Mouse (Mus musculus): ENCODE measurements around the gene Mfap5. TPM values are rescaled to one million over a fixed set of nuclear protein-coding genes. Genes with fewer than 3 reads are reported as not detected.

Gene Mfap5
- polyA plus RNA-seq, 1 experiment from 2014 or later: 1.9 TPM

DNA sequence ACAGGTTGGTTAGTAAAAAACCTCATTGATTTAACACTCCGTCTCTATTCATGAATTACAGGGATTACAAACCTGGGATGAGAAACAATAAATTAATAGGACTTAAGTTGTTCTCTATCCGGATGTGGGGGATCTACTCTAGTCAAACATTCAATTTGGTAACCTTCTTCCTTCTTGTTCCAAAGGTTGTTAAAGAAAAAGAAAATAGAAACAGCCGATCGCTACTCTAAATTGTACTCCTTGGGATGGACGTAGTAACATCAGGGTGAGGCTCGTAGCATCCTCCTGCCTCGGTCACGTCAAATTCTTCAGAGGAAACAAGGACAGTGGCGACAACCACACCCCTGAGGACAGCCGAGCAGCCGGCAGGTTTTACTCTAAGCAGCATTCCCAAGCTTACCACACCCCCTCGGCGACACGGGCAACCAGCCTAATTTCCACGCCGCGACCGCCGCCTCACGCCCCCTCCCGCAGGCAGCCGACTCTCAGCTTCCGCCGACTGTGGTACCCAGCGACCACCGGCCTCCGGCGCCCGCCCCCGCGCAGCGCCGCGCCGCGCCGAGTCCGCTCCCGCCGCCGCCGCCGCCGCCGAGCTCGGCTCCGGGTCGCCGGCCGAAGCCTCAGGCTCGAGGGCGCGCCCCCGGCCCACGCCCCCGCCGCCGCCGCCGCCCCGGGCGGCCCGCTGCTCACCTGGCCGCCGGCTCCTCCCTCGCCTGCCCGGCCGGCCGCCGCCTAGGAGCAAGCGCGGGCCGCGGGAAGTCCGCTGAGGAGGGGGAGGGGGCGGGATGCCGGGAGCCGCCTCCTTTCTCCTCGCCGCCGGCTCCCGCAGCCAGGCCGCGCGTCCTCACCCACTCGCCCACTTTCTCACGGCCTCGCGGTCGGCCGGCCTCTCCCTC, 20.0 kb upstream of the Mfap5 start:
- Histone ChIP-seq H3K4me1 (ENCODE audit: control insufficient read depth, insufficient read depth, low read length) (no peaks in the 10 kb centered on the region), H3K9ac (replicated peaks; ENCODE audit: low read length) (peak overlapping the region; percentile 85), H3K4me2 (ENCODE audit: low read depth, low read length) (peak overlapping the region; percentile 71), H3K36me3 (replicated peaks; ENCODE audit: control insufficient read depth, insufficient read depth, low read depth, low read length) (no peaks in the 10 kb centered on the region), H3K27ac (replicated peaks; ENCODE audit: low read depth, low read length) (peak overlapping the region; percentile 80), H3K27me3 (ENCODE audit: control insufficient read depth, insufficient read depth, low read length) (no peaks in the 10 kb centered on the region), H3K4me3 (ENCODE audit: low read depth, low read length) (peak overlapping the region; percentile 71), H3K9me3 (replicated peaks; ENCODE audit: control insufficient read depth, low read length) (no peaks in the 10 kb centered on the region)
- 3% methylated on average over 60 of the region's 91 CpGs for WGBS
- ATAC-seq (replicated peaks; ENCODE audit: insufficient number of reproducible peaks, low FRiP score, low TSS enrichment, low read depth) (peak; percentile 60), DNase-seq (ENCODE audit: low spot score) (peak; percentile 40)

DNA sequence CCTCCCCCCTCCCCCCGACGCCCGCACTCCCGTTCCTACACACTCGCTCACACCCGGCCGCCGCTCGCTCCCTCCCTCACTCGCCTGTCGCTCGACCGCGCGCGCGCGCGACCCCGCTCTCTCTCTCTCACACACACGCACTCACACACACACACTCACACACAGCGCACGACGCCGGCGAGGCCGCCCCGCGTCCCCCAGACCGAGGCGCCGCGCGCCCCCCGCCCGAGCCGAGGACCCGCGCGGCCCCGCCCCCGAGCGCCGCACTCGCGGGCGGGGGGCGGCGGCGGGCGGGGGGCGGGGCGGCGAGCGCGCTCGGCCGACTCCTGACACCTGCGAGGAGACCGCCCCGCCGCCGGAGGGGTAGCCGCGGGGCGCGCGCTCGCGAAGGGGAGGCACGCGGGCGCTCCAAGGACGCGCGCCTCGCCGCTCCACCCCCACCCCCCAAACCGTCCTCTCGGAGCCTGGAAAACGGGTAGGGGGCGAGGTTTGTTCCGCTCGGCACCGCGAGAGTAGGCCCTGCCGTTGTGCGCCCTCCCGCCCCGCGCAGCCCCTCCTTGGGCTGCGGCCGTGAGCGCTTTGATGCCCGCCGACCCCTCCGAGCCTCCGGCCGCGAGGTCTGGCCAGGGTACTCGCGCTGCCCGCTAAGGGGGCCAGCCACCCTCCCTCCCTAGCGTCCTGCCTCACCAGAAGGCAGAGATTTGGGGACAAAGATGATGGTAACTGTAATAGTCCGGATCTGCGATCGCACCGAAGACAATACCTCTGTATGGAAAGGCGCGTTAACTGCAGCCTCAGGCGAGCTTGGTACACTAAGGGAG, 19.1 kb upstream of the Mfap5 start:
- WGBS: under 1% methylated on average over 45 of the region's 111 CpGs
- no peaks in the 10 kb centered on the region for H3K27me3 ChIP-seq (ENCODE audit: control insufficient read depth, insufficient read depth, low read length)
- H3K4me3 ChIP-seq (ENCODE audit: low read depth, low read length): peak overlapping the region; percentile 71
- no peaks in the 10 kb centered on the region for H3K36me3 ChIP-seq (replicated peaks; ENCODE audit: control insufficient read depth, insufficient read depth, low read depth, low read length)
- peak overlapping the region; percentile 85 for H3K9ac ChIP-seq (replicated peaks; ENCODE audit: low read length)
- H3K4me2 ChIP-seq (ENCODE audit: low read depth, low read length): peak overlapping the region; percentile 71
- peak; percentile 89 for DNase-seq (ENCODE audit: low spot score)
- H3K9me3 ChIP-seq (replicated peaks; ENCODE audit: control insufficient read depth, low read length): no peaks in the 10 kb centered on the region
- peak overlapping the region; percentile 80 for H3K27ac ChIP-seq (replicated peaks; ENCODE audit: low read depth, low read length)
- peak; percentile 84 for ATAC-seq (replicated peaks; ENCODE audit: insufficient number of reproducible peaks, low FRiP score, low TSS enrichment, low read depth)
- no peaks in the 10 kb centered on the region for H3K4me1 ChIP-seq (ENCODE audit: control insufficient read depth, insufficient read depth, low read length)

DNA sequence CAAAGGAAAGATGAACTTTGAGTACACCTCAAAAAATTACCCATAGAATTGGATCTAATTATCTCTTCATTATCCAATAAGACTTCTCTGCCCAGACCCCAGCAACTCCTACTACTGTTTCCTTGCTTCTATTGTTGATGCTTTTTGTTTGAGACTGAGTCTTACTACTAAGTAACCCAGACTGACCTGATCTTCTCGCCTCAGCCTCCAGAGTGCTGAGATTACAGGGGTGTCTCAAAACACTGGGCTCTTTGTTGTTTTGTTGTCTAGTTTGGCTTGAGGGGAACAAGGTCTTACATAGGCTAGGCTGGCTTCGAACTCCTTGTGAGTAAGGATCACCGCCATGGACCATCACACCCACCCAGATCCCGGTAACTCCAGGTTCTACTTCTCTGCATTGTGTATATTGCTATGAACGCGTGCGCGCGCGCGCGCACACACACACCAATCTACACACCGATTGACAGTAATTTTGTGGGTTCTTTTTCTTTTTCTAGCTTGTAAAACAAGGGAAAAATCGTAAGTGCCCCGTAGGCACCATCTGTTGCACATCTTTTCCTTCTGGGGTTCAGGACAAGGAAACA, 14.6 kb upstream of the Mfap5 start:
- no peaks in the 10 kb centered on the region for H3K9me3 ChIP-seq (replicated peaks; ENCODE audit: control insufficient read depth, low read length)
- H3K27me3 ChIP-seq (ENCODE audit: control insufficient read depth, insufficient read depth, low read length): no peaks in the 10 kb centered on the region
- ATAC-seq (replicated peaks; ENCODE audit: insufficient number of reproducible peaks, low FRiP score, low TSS enrichment, low read depth) (no peak), DNase-seq (ENCODE audit: low spot score) (peak; percentile 46)
- WGBS: 19% methylated on average over 15 of the region's 15 CpGs
- peak overlapping the region; percentile 45 for H3K4me2 ChIP-seq (ENCODE audit: low read depth, low read length)
- peak overlapping the region; percentile 69 for H3K27ac ChIP-seq (replicated peaks; ENCODE audit: low read depth, low read length)
- peaks cover 4% of the 10 kb centered on the region; the same call in 1 of the 2 replicates for H3K4me1 ChIP-seq (ENCODE audit: control insufficient read depth, insufficient read depth, low read length)
- peak overlapping the region; percentile 36 for H3K4me3 ChIP-seq (ENCODE audit: low read depth, low read length)
- H3K36me3 ChIP-seq (replicated peaks; ENCODE audit: control insufficient read depth, insufficient read depth, low read depth, low read length): no peaks in the 10 kb centered on the region
- H3K9ac ChIP-seq (replicated peaks; ENCODE audit: low read length): peak overlapping the region; percentile 70

DNA sequence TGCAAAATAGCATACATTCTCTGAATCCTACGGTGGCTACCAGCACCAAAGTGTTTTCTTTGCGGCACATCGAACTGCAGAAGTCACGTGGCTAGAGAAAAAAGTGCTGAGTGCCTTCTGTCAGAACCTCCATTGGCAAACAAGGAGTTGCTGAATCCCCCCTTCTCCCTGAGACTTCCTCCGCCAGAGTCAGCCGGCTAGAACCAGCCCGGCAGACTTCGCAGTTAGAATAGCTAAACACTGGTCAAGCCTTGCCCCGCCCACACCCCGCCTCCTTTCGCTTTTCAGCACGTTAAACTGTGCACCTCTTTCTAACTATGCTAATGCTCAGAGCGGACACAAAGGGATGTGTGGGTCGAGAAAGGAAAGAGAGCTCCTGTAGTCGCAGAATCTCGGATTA, 14.1 kb upstream of the Mfap5 start:
- peak; percentile 97 for DNase-seq (ENCODE audit: low spot score)
- Histone ChIP-seq H3K9me3 (replicated peaks; ENCODE audit: control insufficient read depth, low read length) (no peaks in the 10 kb centered on the region), H3K4me2 (ENCODE audit: low read depth, low read length) (peak overlapping the region; percentile 45), H3K9ac (replicated peaks; ENCODE audit: low read length) (peak overlapping the region; percentile 70), H3K4me3 (ENCODE audit: low read depth, low read length) (peak overlapping the region; percentile 36), H3K27ac (replicated peaks; ENCODE audit: low read depth, low read length) (peak overlapping the region; percentile 69), H3K36me3 (replicated peaks; ENCODE audit: control insufficient read depth, insufficient read depth, low read depth, low read length) (no peaks in the 10 kb centered on the region), H3K4me1 (ENCODE audit: control insufficient read depth, insufficient read depth, low read length) (peaks cover 4% of the 10 kb centered on the region; the same call in 1 of the 2 replicates), H3K27me3 (ENCODE audit: control insufficient read depth, insufficient read depth, low read length) (no peaks in the 10 kb centered on the region)
- 0% methylated on average over 16 of the region's 16 CpGs for WGBS
- ATAC-seq (replicated peaks; ENCODE audit: insufficient number of reproducible peaks, low FRiP score, low TSS enrichment, low read depth): peak; percentile 81

DNA sequence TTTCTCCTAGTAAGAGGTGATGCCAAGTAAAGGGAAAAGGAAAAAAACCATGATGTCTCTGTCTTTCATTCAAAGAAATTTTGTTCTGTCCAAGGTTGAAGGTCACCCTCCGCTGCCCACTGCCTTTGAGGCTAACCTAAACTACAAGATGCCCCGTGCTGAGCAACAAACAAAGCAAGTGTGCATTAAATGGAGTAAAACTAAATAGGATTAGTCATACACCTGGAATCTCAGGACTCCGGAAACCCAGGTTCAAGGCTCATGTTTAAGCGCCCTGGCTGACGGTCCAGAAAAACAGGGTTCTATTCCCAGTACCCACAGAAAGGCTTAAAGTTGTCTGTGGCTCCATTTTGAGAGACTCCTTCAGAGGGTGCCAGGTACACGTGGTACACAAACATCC, 13.2 kb upstream of the Mfap5 start:
- no peaks in the 10 kb centered on the region for H3K27me3 ChIP-seq (ENCODE audit: control insufficient read depth, insufficient read depth, low read length)
- no peak overlapping the region for H3K27ac ChIP-seq (replicated peaks; ENCODE audit: low read depth, low read length)
- ATAC-seq (replicated peaks; ENCODE audit: insufficient number of reproducible peaks, low FRiP score, low TSS enrichment, low read depth) (no peak), DNase-seq (ENCODE audit: low spot score) (peak; percentile 33)
- H3K9me3 ChIP-seq (replicated peaks; ENCODE audit: control insufficient read depth, low read length): no peaks in the 10 kb centered on the region
- H3K4me2 ChIP-seq (ENCODE audit: low read depth, low read length): no peak overlapping the region
- H3K4me1 ChIP-seq (ENCODE audit: control insufficient read depth, insufficient read depth, low read length): peaks cover 4% of the 10 kb centered on the region; the same call in 1 of the 2 replicates
- H3K9ac ChIP-seq (replicated peaks; ENCODE audit: low read length): no peak overlapping the region
- no peaks in the 10 kb centered on the region for H3K36me3 ChIP-seq (replicated peaks; ENCODE audit: control insufficient read depth, insufficient read depth, low read depth, low read length)
- H3K4me3 ChIP-seq (ENCODE audit: low read depth, low read length): no peak overlapping the region
- WGBS: 21% methylated on average over 6 of the region's 6 CpGs

DNA sequence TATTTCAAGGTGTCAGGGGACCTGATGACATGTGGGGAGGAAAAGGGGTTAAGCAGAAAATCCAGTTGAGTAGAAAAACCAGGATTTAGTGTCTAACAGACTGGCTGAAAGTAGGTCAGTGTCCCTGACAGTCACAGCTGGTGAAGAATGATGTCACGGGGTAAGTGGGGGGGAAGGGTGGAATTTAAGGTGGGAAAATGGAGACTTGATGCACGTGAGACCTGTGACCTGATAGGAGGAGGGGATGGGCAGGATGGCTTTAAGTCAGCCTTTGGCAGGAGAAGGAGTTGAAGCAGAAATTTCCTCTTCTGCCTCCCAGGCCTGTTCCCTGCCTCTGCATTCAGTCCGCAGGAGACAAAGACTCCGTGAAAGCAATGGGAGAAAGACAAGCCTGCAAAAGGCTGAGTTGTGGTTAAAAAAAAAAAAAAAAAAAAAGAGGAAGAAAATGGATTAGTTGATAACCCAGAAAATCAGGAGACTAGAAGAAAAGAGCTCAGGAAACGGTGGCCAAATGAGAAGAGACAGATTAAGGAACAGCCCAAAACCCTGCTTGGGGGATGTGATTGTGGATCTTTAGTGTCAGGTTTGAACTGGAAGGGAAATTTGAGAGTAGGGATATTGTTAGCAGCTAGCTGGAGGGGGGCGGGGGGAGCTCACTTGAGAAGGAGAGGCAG, 11.7 kb upstream of the Mfap5 start:
- Histone ChIP-seq H3K27ac (replicated peaks; ENCODE audit: low read depth, low read length) (no peak overlapping the region), H3K4me3 (ENCODE audit: low read depth, low read length) (no peak overlapping the region), H3K9me3 (replicated peaks; ENCODE audit: control insufficient read depth, low read length) (no peaks in the 10 kb centered on the region), H3K9ac (replicated peaks; ENCODE audit: low read length) (no peak overlapping the region), H3K4me2 (ENCODE audit: low read depth, low read length) (no peak overlapping the region), H3K27me3 (ENCODE audit: control insufficient read depth, insufficient read depth, low read length) (no peaks in the 10 kb centered on the region), H3K4me1 (ENCODE audit: control insufficient read depth, insufficient read depth, low read length) (peaks cover 4% of the 10 kb centered on the region; the same call in 1 of the 2 replicates), H3K36me3 (replicated peaks; ENCODE audit: control insufficient read depth, insufficient read depth, low read depth, low read length) (no peaks in the 10 kb centered on the region)
- 25% methylated on average over 6 of the region's 6 CpGs for WGBS
- peak; percentile 24 for DNase-seq (ENCODE audit: low spot score)
- ATAC-seq (replicated peaks; ENCODE audit: insufficient number of reproducible peaks, low FRiP score, low TSS enrichment, low read depth): no peak

DNA sequence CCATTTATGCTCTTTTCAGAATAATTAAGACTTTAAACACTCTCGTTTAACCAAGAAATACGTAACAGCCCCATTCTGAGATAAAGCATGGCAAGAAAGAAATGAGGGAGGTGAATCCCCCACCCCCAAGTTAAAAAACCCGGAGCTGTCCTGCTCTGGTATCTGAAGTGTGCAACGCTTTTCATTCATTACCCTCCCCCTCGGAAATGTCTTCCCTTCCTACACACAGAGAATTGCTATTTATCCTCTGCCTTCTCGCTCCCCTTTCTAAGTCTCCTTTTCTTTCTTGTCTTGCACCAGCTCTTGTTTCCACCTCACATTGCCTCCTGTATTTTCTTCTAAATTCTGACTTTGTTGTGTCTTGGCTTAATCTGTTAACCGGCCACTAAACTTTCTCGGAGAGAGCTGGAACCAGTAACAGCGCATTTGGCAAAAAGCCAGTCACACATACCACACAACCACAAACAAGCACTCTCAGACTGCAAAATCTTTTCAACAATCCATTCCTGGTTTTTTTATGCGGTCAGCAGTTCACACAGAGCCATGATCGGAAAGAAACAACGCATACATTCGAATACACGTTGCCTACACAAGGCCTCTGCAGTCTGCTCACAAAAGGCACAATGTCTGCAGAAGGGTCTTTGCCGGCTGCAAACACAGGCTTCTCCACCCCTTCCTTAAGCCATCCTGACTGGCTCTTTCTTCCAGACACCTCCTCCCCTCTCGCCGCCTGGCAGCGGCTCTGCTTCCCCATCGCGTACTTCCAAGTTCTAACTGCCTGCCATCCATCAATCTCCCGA, 10.4 kb upstream of the Mfap5 start:
- Histone ChIP-seq H3K27ac (replicated peaks; ENCODE audit: low read depth, low read length) (peak overlapping the region; percentile 73), H3K4me3 (ENCODE audit: low read depth, low read length) (no peak overlapping the region)

More for the DNA sequence above, 10.4 kb upstream of the Mfap5 start:
- Histone ChIP-seq H3K9ac (replicated peaks; ENCODE audit: low read length) (peak overlapping the region; percentile 53), H3K4me1 (ENCODE audit: control insufficient read depth, insufficient read depth, low read length) (peaks cover 4% of the 10 kb centered on the region; the same call in 1 of the 2 replicates), H3K36me3 (replicated peaks; ENCODE audit: control insufficient read depth, insufficient read depth, low read depth, low read length) (no peaks in the 10 kb centered on the region), H3K9me3 (replicated peaks; ENCODE audit: control insufficient read depth, low read length) (no peaks in the 10 kb centered on the region), H3K4me2 (ENCODE audit: low read depth, low read length) (peak overlapping the region; percentile 23), H3K27me3 (ENCODE audit: control insufficient read depth, insufficient read depth, low read length) (no peaks in the 10 kb centered on the region)
- 9% methylated on average over 21 of the region's 21 CpGs for WGBS
- DNase-seq (ENCODE audit: low spot score): peak; percentile 68
- ATAC-seq (replicated peaks; ENCODE audit: insufficient number of reproducible peaks, low FRiP score, low TSS enrichment, low read depth): peak; percentile 61
